ENCODE assay signal across 15 mouse cellular contexts in the genomic region with DNA sequence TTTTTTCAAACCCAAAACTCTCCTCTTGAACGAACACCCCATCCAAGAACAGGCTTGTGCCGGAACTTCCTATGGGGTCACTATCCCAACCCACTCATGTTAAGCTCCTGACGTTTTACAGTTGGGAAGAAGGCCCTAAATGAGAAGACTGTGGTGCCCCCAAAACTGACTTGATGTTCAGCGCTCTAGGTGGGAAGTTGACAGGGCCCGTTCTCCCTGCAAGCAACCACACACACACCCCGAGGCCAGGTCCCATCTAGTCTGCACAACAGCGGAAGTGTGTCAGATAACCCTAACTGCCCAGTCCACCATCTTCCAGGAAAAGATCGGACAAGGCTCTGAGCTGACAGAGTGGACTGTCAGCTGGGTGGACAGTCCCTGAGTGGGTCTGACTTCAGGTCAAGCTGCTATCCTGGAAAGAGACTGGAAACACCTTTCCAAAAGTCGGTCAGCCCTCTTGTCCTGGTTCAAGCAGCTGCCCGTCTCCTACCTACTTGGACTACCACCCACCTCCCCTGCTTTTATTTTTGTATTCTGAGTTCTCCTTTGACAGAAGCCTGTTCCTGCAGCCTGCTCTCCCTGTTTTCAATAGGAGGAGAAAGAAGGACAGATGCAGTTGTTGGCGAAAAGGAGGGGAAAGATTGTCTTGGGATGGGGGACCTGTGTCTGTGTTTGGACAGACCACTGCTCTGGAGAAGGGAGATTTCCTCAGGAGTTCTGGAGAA. TPM values are rescaled to one million over a fixed set of nuclear protein-coding genes. Genes with fewer than 3 reads are reported as not detected.
A peak's percentile ranks its signal among the peaks of the same experiment; 100 is the strongest.
DNase-seq lines count a peak whose midpoint lies in the region; ATAC-seq and TF ChIP-seq lines count a peak whose summit lies in the region.
"Had no signal": no experiment of that assay in that cellular context is flagged by ENCODE, and none has a peak within 500 bp of the region (broad histone marks: within the 10 kb centered on the region; RNA-seq: fewer than 3 reads in every experiment).

No protein-coding gene starts in this region.

- ATAC-seq in heart, postnatal 0 days (ENCODE audit: insufficient read depth, low read depth): no peak
- ATAC-seq in neural tube, embryonic 15.5 days (ENCODE audit: low FRiP score): no peak
- ATAC-seq in limb, embryonic 12.5 days (ENCODE audit: insufficient number of reproducible peaks, insufficient read depth, low FRiP score, low TSS enrichment, low read depth): no peak
- ATAC-seq: forebrain, embryonic 16.5 days had no signal

- intact Hi-C loops in heart, postnatal 10 days (cut with DNase I): no loop called here

- H3K27ac ChIP-seq in heart, postnatal 0 days (ENCODE audit: low read depth): no peak overlapping the region
- no peak overlapping the region for H3K27ac ChIP-seq in neural tube, embryonic 15.5 days (replicated peaks)
- no peak overlapping the region for H3K27ac ChIP-seq in limb, embryonic 12.5 days

- no peak overlapping the region for H3K9ac ChIP-seq in heart, postnatal 0 days (replicated peaks; ENCODE audit: low read depth, low read length)
- H3K9ac ChIP-seq in neural tube, embryonic 15.5 days (replicated peaks): no peak overlapping the region
- H3K9ac ChIP-seq in limb, embryonic 12.5 days (replicated peaks): no peak overlapping the region

- H3K27me3 ChIP-seq in heart, postnatal 0 days (ENCODE audit: control insufficient read depth, insufficient read depth, low read length): peaks cover 94% of the 10 kb centered on the region
- H3K27me3 ChIP-seq in neural tube, embryonic 15.5 days (replicated peaks): peaks cover 92% of the 10 kb centered on the region
- H3K27me3 ChIP-seq in limb, embryonic 12.5 days: peaks cover 100% of the 10 kb centered on the region

- WGBS in heart, postnatal 0 days: 17% methylated on average over 11 of the region's 11 CpGs
- whole genome bisulfite sequencing in neural tube, embryonic 15.5 days: 10% methylated on average over 11 of the region's 11 CpGs
- 22% methylated on average over 11 of the region's 11 CpGs for WGBS in limb, embryonic 12.5 days

- TF ChIP-seq EP300 in heart, postnatal 0 days (IDR thresholded peaks at IDR 0.05; ENCODE audit: low read depth): no peak

- H3K36me3 ChIP-seq in heart, postnatal 0 days (replicated peaks; ENCODE audit: control insufficient read depth, insufficient read depth, low read length): no peaks in the 10 kb centered on the region
- no peaks in the 10 kb centered on the region for H3K36me3 ChIP-seq in neural tube, embryonic 15.5 days
- H3K36me3 ChIP-seq in limb, embryonic 12.5 days: no peaks in the 10 kb centered on the region

- TF ChIP-seq CTCF in heart, postnatal 0 days (IDR thresholded peaks at IDR 0.05; ENCODE audit: low read depth): no peak

- no peaks in the 10 kb centered on the region for H3K9me3 ChIP-seq in heart, postnatal 0 days (replicated peaks; ENCODE audit: control insufficient read depth, low read length)
- H3K9me3 ChIP-seq in neural tube, embryonic 15.5 days (replicated peaks): 0 out of 2 replicates have a peak, but pooled peaks cover 4% of the 10 kb centered on the region
- no peaks in the 10 kb centered on the region for H3K9me3 ChIP-seq in limb, embryonic 12.5 days

- DNase-seq in heart, postnatal 0 days (ENCODE audit: low spot score): no peak
- DNase-seq in heart, postnatal 10 days: no peak
- peak; percentile 45 for DNase-seq in neural tube, embryonic 10.5 days (ENCODE audit: extremely low spot score, low spot score)
- no peak for DNase-seq in left cerebral cortex, adult 8-10 months (ENCODE audit: low spot score in 2 of 2)
- DNase-seq in urinary bladder, adult 2 months (ENCODE audit: low spot score): no peak
- DNase-seq: cerebellum, postnatal 25 days; gastrocnemius, postnatal 36 days; heart, postnatal 36 days; kidney, adult 11 months; kidney, postnatal 25 days; midbrain, embryonic 14.5 days had no signal

- H3K4me3 ChIP-seq in heart, postnatal 0 days (ENCODE audit: low read depth, low read length): 0 out of 2 replicates have a peak overlapping the region, but pooled peaks have one; percentile 37
- H3K4me3 ChIP-seq in neural tube, embryonic 15.5 days (replicated peaks): no peak overlapping the region
- H3K4me3 ChIP-seq in limb, embryonic 12.5 days (replicated peaks): peak overlapping the region; percentile 26

- peaks cover 5% of the 10 kb centered on the region; the same call in 1 of the 2 replicates for H3K4me1 ChIP-seq in heart, postnatal 0 days (ENCODE audit: control insufficient read depth, insufficient read depth)
- peaks cover 6% of the 10 kb centered on the region; the same call in 1 of the 2 replicates for H3K4me1 ChIP-seq in neural tube, embryonic 15.5 days
- peaks cover 44% of the 10 kb centered on the region for H3K4me1 ChIP-seq in limb, embryonic 12.5 days (replicated peaks)

- H3K4me2 ChIP-seq in heart, postnatal 0 days (ENCODE audit: low read depth, low read length): no peak overlapping the region
- no peak overlapping the region for H3K4me2 ChIP-seq in neural tube, embryonic 15.5 days
- H3K4me2 ChIP-seq in limb, embryonic 12.5 days: peak overlapping the region; percentile 52

RNA-seq across cellular contexts. Expression of a gene that starts 11.6 kb away (rescaled TPM):
- total RNA-seq in heart, postnatal 0 days (2014; rRNA removed; ENCODE audit: low replicate concordance): 1.3 and 3.1 TPM in 2 replicates
- 0.23 and 0.32 TPM in 2 replicates for polyA plus RNA-seq in heart, postnatal 0 days (2015; fragmentation: Nextera tagmentation; extraction: Ambion mirVana)
- total RNA-seq in heart, postnatal 10 days (2021): under 1 TPM; 0.37 to 0.38 TPM
- 1.6 and 15.7 TPM in 2 replicates for polyA plus RNA-seq in neural tube, embryonic 15.5 days (2015; fragmentation: Nextera tagmentation; extraction: Ambion mirVana)
- polyA plus RNA-seq in limb, embryonic 12.5 days (2016; fragmentation: Nextera tagmentation; extraction: Ambion mirVana): 0.33 and 1.4 TPM in 2 replicates
- total RNA-seq in left cerebral cortex, adult 8-10 months (2022): 1 to 10 TPM in 2 of 4 experiments, under 1 TPM in 2; 0.54 to 1.6 (median 0.84) TPM
- 104 and 117 TPM in 2 replicates for polyA plus RNA-seq in urinary bladder, adult 2 months (2012; rRNA removed)
- total RNA-seq: gastrocnemius, postnatal 36 days; MEL had no signal

RNA-seq across cellular contexts. Expression of a gene that starts 35.6 kb away (rescaled TPM):
- 26.5 and 26.8 TPM in 2 replicates for total RNA-seq in heart, postnatal 0 days (2014; rRNA removed; ENCODE audit: low replicate concordance)
- 22.7 and 24.3 TPM in 2 replicates for polyA plus RNA-seq in heart, postnatal 0 days (2015; fragmentation: Nextera tagmentation; extraction: Ambion mirVana)
- 10 to 100 TPM; 13.2 to 15.5 TPM for total RNA-seq in heart, postnatal 10 days (2021)
- polyA plus RNA-seq in neural tube, embryonic 15.5 days (2015; fragmentation: Nextera tagmentation; extraction: Ambion mirVana): 50.6 and 52.5 TPM in 2 replicates
- polyA plus RNA-seq in limb, embryonic 12.5 days (2016; fragmentation: Nextera tagmentation; extraction: Ambion mirVana): 68.3 and 71.7 TPM in 2 replicates
- total RNA-seq in left cerebral cortex, adult 8-10 months (2022): 10 to 100 TPM; 33.9 to 43.3 (median 41.4) TPM
- 95.5 and 139 TPM in 2 replicates for polyA plus RNA-seq in urinary bladder, adult 2 months (2012; rRNA removed)

RNA-seq across cellular contexts. Expression of a gene that starts 43.4 kb away (rescaled TPM):
- total RNA-seq in heart, postnatal 0 days (2014; rRNA removed; ENCODE audit: low replicate concordance): 6.6 and 16.4 TPM in 2 replicates
- 2.5 and 3.3 TPM in 2 replicates for polyA plus RNA-seq in heart, postnatal 0 days (2015; fragmentation: Nextera tagmentation; extraction: Ambion mirVana)
- total RNA-seq in heart, postnatal 10 days (2021): 1 to 10 TPM; 4.0 TPM
- polyA plus RNA-seq in neural tube, embryonic 15.5 days (2015; fragmentation: Nextera tagmentation; extraction: Ambion mirVana): 3.4 TPM in 2 replicates
- polyA plus RNA-seq in limb, embryonic 12.5 days (2016; fragmentation: Nextera tagmentation; extraction: Ambion mirVana): 6.0 and 8.6 TPM in 2 replicates
- total RNA-seq in left cerebral cortex, adult 8-10 months (2022): 1 to 10 TPM; 1.2 to 2.2 (median 1.9) TPM
- polyA plus RNA-seq in urinary bladder, adult 2 months (2012; rRNA removed): 0.47 and 1.0 TPM in 2 replicates

RNA-seq across cellular contexts. Expression of a gene that starts 55.2 kb away (rescaled TPM):
- 0.35 and 1.9 TPM in 2 replicates for total RNA-seq in heart, postnatal 0 days (2014; rRNA removed; ENCODE audit: low replicate concordance)
- 0.12 and 0.16 TPM in 2 replicates for polyA plus RNA-seq in heart, postnatal 0 days (2015; fragmentation: Nextera tagmentation; extraction: Ambion mirVana)
- under 1 TPM; 0.27 to 0.43 TPM for total RNA-seq in heart, postnatal 10 days (2021)
- polyA plus RNA-seq in neural tube, embryonic 15.5 days (2015; fragmentation: Nextera tagmentation; extraction: Ambion mirVana): 0.15 and 0.51 TPM in 2 replicates
- 0.08 TPM in 2 replicates for polyA plus RNA-seq in limb, embryonic 12.5 days (2016; fragmentation: Nextera tagmentation; extraction: Ambion mirVana)
- total RNA-seq in left cerebral cortex, adult 8-10 months (2022): under 1 TPM; 0.13 to 0.34 (median 0.15) TPM
- polyA plus RNA-seq in urinary bladder, adult 2 months (2012; rRNA removed): 3.4 and 5.0 TPM in 2 replicates
- total RNA-seq: gastrocnemius, postnatal 36 days had no signal
- polyA plus RNA-seq: midbrain, embryonic 14.5 days had no signal
